Mouse (Mus musculus): ENCODE measurements around the gene Kcnq1. TPM values are rescaled to one million over a fixed set of nuclear protein-coding genes. Genes with fewer than 3 reads are reported as not detected.

Kcnq1 gene
- polyA plus RNA-seq, 1 experiment from 2014 or later: 13.4 TPM

DNA sequence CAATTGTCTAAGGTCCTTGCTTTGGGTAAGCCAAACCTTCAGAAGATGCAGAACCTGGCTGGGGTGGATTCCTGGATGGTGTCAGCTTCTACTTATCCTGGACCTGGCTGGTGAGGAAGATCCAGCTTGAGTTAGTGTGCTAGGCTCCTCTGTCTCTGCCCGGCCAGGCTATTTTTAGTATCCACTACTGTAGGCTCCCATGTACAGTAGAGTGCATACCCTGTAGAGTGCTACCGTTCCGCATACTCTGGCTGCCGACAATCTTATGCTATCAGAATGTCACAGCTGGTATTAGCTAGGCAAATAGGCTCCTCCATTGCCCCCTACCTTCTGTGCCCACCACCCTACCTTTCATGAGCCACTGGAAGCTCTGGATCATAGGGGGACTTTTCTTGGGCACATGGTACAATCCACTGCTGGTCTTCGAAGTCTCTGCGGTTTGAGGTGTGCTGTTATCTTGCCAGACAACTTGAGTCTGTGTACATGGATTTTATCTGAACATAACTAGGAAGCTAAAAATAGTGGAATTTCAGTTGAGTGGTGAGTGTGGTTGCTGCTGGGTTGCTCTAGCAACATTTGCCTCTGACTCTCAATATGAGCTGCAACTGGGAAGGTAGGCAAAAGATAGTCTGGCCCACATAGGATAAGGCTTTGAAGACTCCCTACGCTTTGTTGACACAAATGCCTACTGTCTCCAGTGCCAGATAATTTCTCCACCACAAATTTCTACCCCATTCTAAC lies 258.1 kb downstream of the Kcnq1 start:
- Histone ChIP-seq H3K9ac (ENCODE audit: low read depth, low read length) (no peak overlapping the region), H3K27ac (no peak overlapping the region), H3K4me2 (ENCODE audit: low read length) (no peak overlapping the region), H3K4me3 (replicated peaks; ENCODE audit: low read depth, low read length) (no peak overlapping the region), H3K9me3 (replicated peaks; ENCODE audit: low read length) (no peaks in the 10 kb centered on the region), H3K36me3 (ENCODE audit: insufficient read depth, low read length) (no peaks in the 10 kb centered on the region), H3K27me3 (ENCODE audit: insufficient read depth, low read length) (no peaks in the 10 kb centered on the region), H3K4me1 (replicated peaks; ENCODE audit: insufficient read depth, low read length) (peaks cover 3% of the 10 kb centered on the region; the same call in 1 of the 2 replicates)
- DNase-seq (ENCODE audit: low spot score) (no peak), ATAC-seq (replicated peaks; ENCODE audit: low FRiP score, low read depth) (no peak)
- TF ChIP-seq CTCF (IDR thresholded peaks at IDR 0.05; ENCODE audit: low read depth): no peak
- WGBS: 92% methylated on average over 7 of the region's 7 CpGs

DNA sequence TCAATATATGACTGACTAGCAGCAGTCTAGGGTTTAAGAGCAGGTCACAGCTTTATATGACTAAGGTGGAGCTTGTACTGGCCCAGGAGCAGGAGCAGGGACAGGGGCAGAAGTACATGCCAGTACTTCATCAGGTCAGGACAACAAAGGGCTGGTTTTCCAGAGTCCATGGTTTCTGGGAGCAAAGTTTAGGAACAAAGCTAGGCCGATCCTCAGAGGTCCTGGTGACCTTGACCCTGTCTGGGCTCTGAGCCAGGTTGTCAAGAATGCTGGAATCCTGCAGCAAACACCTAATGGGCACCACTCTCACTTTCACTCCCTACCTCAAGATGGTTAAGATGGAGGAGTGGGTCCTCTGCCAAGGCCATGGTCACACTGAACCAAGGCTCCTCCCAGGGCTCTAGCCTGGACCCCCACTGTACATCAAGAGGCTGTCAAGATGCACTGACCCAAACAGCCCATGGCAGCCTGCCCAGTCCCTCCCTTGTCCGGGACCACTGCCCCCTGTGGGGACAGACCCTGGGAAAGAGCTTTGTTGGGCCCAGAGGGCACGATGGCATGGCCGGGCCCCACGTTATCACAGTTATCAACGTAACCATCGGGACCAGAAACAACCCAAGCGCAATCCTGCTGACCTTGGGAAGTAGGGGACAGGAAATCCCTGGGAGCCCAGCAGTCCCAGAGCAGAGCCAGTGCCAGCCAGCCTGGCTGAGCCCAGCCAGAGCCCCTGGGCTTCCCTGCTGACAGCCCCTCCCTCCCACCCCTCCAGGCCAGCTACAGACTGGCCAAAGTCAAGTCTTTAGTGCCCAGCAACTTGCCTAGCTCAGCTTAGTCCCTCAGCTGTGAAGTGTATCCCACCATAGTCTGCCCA lies 259.0 kb downstream of the Kcnq1 start:
- peaks cover 3% of the 10 kb centered on the region; the same call in 1 of the 2 replicates for H3K4me1 ChIP-seq (replicated peaks; ENCODE audit: insufficient read depth, low read length)

DNA sequence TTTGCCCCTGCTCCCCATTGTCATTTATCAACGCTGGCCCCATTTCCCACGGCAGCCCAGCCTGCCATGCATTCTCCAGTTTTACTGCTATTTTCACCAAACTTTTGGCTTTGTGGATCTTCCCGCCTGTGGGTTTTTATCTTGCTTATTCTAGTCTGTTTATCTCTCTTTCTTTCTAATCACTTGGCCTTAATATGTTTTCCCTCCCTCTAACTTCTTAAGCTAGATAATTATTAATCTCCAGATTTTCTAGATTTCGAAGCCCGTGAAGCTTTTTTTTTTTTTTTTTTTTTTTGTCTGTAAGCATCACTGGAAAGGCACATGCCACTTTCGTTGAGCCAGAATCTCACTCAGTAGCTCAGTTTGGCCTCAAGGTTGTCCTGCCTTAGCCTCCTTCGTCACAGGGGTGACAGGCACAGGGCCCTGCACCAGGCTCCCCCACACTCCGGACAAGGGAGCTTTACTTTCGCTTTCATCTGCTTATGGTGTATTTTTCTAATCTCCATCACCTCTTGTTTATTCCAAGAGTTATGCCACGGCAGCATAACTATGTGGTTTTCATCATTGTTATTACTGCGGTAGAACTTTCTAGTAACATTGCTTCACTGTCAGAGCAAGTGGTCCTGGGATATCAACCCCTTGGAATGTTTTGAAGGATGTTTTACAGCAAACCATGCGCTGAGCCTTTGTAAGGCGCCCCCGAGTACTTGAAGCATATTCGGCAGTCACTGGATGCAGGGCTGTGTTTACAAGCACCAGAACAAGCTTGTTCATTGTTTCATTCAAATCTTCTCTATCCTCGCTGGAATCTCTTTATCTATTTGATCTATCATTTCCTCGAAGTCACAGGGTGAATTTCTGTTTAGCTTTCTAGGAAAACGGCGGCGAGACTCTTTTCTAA lies 261.5 kb downstream of the Kcnq1 start:
- Histone ChIP-seq H3K36me3 (ENCODE audit: insufficient read depth, low read length) (no peaks in the 10 kb centered on the region), H3K9ac (ENCODE audit: low read depth, low read length) (no peak overlapping the region), H3K4me1 (replicated peaks; ENCODE audit: insufficient read depth, low read length) (peaks cover 3% of the 10 kb centered on the region; the same call in 1 of the 2 replicates), H3K4me2 (ENCODE audit: low read length) (peak overlapping the region; percentile 27), H3K27ac (peak overlapping the region; percentile 48), H3K27me3 (ENCODE audit: insufficient read depth, low read length) (no peaks in the 10 kb centered on the region), H3K4me3 (replicated peaks; ENCODE audit: low read depth, low read length) (no peak overlapping the region), H3K9me3 (replicated peaks; ENCODE audit: low read length) (no peaks in the 10 kb centered on the region)
- DNase-seq (ENCODE audit: low spot score) (peak; percentile 55), ATAC-seq (replicated peaks; ENCODE audit: low FRiP score, low read depth) (no peak)
- 45% methylated on average over 20 of the region's 20 CpGs for WGBS
- no peak for TF ChIP-seq CTCF (IDR thresholded peaks at IDR 0.05; ENCODE audit: low read depth)

More for the DNA sequence above, 259.0 kb downstream of the Kcnq1 start:
- H3K36me3 ChIP-seq (ENCODE audit: insufficient read depth, low read length): no peaks in the 10 kb centered on the region
- no peak overlapping the region for H3K9ac ChIP-seq (ENCODE audit: low read depth, low read length)
- DNase-seq (ENCODE audit: low spot score) (no peak), ATAC-seq (replicated peaks; ENCODE audit: low FRiP score, low read depth) (peak; percentile 59; the same call in 1 of the 2 replicates)
- no peak overlapping the region for H3K4me3 ChIP-seq (replicated peaks; ENCODE audit: low read depth, low read length)
- no peak for TF ChIP-seq CTCF (IDR thresholded peaks at IDR 0.05; ENCODE audit: low read depth)
- H3K27ac ChIP-seq: no peak overlapping the region
- H3K9me3 ChIP-seq (replicated peaks; ENCODE audit: low read length): no peaks in the 10 kb centered on the region
- H3K27me3 ChIP-seq (ENCODE audit: insufficient read depth, low read length): no peaks in the 10 kb centered on the region
- H3K4me2 ChIP-seq (ENCODE audit: low read length): no peak overlapping the region
- 39% methylated on average over 8 of the region's 8 CpGs for WGBS

DNA sequence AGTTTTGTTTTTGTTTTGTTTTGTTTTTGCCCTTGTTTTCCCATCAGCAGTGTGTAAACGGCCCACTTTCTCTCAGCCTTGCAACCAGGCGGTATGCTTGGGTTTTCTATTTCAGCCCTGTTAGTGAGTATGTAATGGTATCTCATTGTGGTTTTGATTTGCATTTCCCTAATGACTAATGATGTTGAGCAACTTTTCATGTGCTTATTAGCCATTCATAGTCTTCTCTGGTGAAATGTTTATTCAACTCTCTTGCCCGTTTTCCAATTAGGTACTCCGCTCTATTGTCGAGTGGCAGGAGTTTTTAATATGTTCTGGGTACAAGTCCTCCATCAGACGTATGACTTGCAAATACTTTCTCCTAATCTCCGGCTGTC lies 262.1 kb downstream of the Kcnq1 start:
- Histone ChIP-seq H3K27ac (peak overlapping the region; percentile 48; the same call in 1 of the 2 replicates), H3K36me3 (ENCODE audit: insufficient read depth, low read length) (no peaks in the 10 kb centered on the region), H3K9ac (ENCODE audit: low read depth, low read length) (no peak overlapping the region), H3K27me3 (ENCODE audit: insufficient read depth, low read length) (no peaks in the 10 kb centered on the region), H3K4me1 (replicated peaks; ENCODE audit: insufficient read depth, low read length) (peaks cover 3% of the 10 kb centered on the region; the same call in 1 of the 2 replicates), H3K9me3 (replicated peaks; ENCODE audit: low read length) (no peaks in the 10 kb centered on the region), H3K4me3 (replicated peaks; ENCODE audit: low read depth, low read length) (no peak overlapping the region), H3K4me2 (ENCODE audit: low read length) (peak overlapping the region; percentile 27)
- ATAC-seq (replicated peaks; ENCODE audit: low FRiP score, low read depth): no peak
- TF ChIP-seq CTCF (IDR thresholded peaks at IDR 0.05; ENCODE audit: low read depth): no peak
- DNase-seq (ENCODE audit: low spot score): no peak
- WGBS: 59% methylated on average over 7 of the region's 7 CpGs

DNA sequence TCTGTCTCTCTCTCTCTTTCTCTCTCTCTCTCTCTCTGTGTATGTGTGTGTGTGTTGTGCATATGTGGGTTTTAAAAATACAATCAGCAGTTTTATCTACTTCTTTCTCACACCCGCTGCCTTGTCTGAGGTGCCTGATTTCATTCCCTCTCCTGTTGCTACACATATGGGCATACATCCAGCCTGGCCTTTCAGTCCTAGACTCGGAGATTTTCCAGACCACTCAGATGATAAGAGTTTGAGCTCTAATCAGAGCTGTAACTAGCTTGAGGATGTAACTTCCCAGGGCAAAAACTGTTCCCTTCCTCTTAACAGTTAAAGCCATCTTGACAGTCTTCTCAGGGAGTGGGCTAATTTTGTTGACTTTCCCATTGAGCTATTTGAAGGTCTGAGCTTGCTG lies 265.2 kb downstream of the Kcnq1 start:
- H3K4me2 ChIP-seq (ENCODE audit: low read length): no peak overlapping the region
- no peak for TF ChIP-seq CTCF (IDR thresholded peaks at IDR 0.05; ENCODE audit: low read depth)
- no peaks in the 10 kb centered on the region for H3K36me3 ChIP-seq (ENCODE audit: insufficient read depth, low read length)
- no peak overlapping the region for H3K9ac ChIP-seq (ENCODE audit: low read depth, low read length)
- no peaks in the 10 kb centered on the region for H3K9me3 ChIP-seq (replicated peaks; ENCODE audit: low read length)
- H3K4me3 ChIP-seq (replicated peaks; ENCODE audit: low read depth, low read length): no peak overlapping the region
- ATAC-seq (replicated peaks; ENCODE audit: low FRiP score, low read depth): no peak
- no peak overlapping the region for H3K27ac ChIP-seq
- no peak for DNase-seq (ENCODE audit: low spot score)
- WGBS: 64% methylated on average over 2 of the region's 2 CpGs
- no peaks in the 10 kb centered on the region for H3K27me3 ChIP-seq (ENCODE audit: insufficient read depth, low read length)
- 0 out of 2 replicates have a peak, but pooled peaks cover 3% of the 10 kb centered on the region for H3K4me1 ChIP-seq (replicated peaks; ENCODE audit: insufficient read depth, low read length)
